Mouse (Mus musculus): ENCODE data around the gene Wsb2. TPM values are rescaled to one million over a fixed set of nuclear protein-coding genes. Genes with fewer than 3 reads are reported as not detected.

The Wsb2 gene
- 86.2 and 99.0 TPM in 2 replicates for polyA plus RNA-seq (2015; fragmentation: Nextera tagmentation; extraction: Ambion mirVana)

DNA sequence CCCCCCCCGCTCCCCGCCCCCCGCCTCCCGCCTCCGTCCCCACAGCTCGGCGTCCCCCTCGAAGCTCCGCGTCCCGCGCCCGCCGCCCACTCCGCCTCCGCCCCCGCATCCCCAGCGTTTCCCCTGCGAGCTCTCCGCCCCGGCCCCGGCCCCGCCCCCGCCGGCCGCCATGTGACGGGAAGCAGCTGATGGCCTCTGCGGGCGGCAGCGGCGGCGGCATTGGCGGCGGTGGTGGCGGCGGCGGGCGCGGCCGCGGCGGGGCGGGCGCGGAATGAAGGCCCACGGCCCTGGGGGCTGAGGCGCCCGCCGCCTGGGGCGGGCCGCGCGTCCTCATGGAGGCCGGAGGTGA lies at the start of gene Wsb2:
TSS of gene Wsb2 (plus strand) at position 176 of the 349 bp plus-strand sequence.
- Histone ChIP-seq H3K4me2 (peak within 1 kb of the TSS; percentile 87), H3K36me3 (ENCODE audit: poor library complexity, severe bottlenecking) (no peaks in the 10 kb centered on the region), H3K9me3 (replicated peaks) (no peaks in the 10 kb centered on the region), H3K27ac (peak within 1 kb of the TSS; percentile 88), H3K9ac (peak within 1 kb of the TSS; percentile 98), H3K27me3 (no peaks in the 10 kb centered on the region), H3K4me1 (peaks cover 58% of the 10 kb centered on the region), H3K4me3 (peak within 1 kb of the TSS; percentile 98)
- no CpG with 5 or more reads among the region's 54 CpGs for WGBS
- peak; percentile 77 for ATAC-seq

GRCm38 (mm10) chr5:117307699-117308098 lies 49.4 kb upstream of the Wsb2 start:
- ATAC-seq = no peak
- WGBS = 36% methylated on average over 11 of the region's 11 CpGs

GRCm38 (mm10) chr5:117313420-117313819 lies 43.7 kb upstream of the Wsb2 start:
- no peak for ATAC-seq
- H3K27ac ChIP-seq = no peak overlapping the region
- WGBS = 28% methylated on average over 14 of the region's 14 CpGs
- H3K9ac ChIP-seq = no peak overlapping the region
- H3K27me3 ChIP-seq = peaks cover 24% of the 10 kb centered on the region; the same call in 1 of the 2 replicates
- H3K4me2 ChIP-seq = peak overlapping the region; percentile 29
- H3K9me3 ChIP-seq (replicated peaks) = no peaks in the 10 kb centered on the region
- H3K4me3 ChIP-seq = no peak overlapping the region
- peaks cover 8% of the 10 kb centered on the region for H3K4me1 ChIP-seq
- H3K36me3 ChIP-seq (ENCODE audit: poor library complexity, severe bottlenecking) = no peaks in the 10 kb centered on the region

More at GRCm38 (mm10) chr5:117307699-117308098, 49.4 kb upstream of the Wsb2 start:
- no peak overlapping the region for H3K27ac ChIP-seq
- H3K4me2 ChIP-seq = no peak overlapping the region
- no peak overlapping the region for H3K9ac ChIP-seq
- H3K9me3 ChIP-seq (replicated peaks) = no peaks in the 10 kb centered on the region
- no peaks in the 10 kb centered on the region for H3K36me3 ChIP-seq (ENCODE audit: poor library complexity, severe bottlenecking)
- H3K4me3 ChIP-seq = no peak overlapping the region
- H3K27me3 ChIP-seq = no peaks in the 10 kb centered on the region
- H3K4me1 ChIP-seq = no peaks in the 10 kb centered on the region

GRCm38 (mm10) chr5:117313909-117314308 lies 43.2 kb upstream of the Wsb2 start:
- no peak for ATAC-seq
- H3K27ac ChIP-seq = no peak overlapping the region
- peaks cover 12% of the 10 kb centered on the region for H3K4me1 ChIP-seq
- WGBS = 46% methylated on average over 10 of the region's 10 CpGs
- H3K9me3 ChIP-seq (replicated peaks) = no peaks in the 10 kb centered on the region
- no peak overlapping the region for H3K9ac ChIP-seq
- H3K4me3 ChIP-seq = no peak overlapping the region
- no peaks in the 10 kb centered on the region for H3K36me3 ChIP-seq (ENCODE audit: poor library complexity, severe bottlenecking)
- H3K27me3 ChIP-seq = peaks cover 24% of the 10 kb centered on the region; the same call in 1 of the 2 replicates
- H3K4me2 ChIP-seq = peak overlapping the region; percentile 29

DNA sequence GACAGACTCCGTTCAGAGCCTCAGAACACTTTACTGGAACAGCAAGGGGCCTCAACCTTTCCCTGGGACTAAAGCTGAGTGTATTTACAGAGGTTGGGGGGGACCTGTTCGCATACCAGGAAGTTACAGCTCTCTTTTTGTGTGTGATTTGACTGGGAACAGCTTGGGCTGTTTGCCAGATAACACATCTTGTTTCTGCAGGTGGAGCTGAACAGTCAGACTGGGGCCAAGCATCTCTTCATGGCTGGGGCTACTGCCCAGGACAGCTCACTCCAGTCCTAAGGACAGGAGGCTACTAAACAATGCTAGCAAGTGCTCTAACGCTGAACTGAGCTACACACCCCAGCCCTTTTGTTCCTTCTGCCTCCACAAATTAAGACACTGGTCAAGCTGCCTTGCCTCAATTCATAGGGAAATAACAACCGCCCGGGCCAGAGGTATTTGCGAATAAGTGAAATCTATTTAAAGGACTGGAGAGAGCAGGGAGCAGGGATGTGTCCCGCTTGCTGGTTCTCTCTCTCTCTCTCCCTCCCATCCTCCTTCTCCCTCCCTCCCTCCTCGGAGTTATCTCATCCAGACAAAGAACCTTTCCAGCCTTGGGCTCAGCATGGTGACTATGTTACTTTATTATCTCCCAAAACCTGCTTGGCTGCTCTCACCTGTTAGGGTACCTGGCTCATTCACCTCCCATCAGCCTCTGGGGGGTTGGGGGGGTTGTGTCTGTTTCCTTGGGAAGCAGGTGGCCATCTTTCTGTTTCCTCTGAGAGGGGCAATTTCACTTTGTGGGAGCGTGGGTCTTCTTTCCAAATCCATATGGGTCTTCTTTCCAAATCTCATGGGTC lies 42.3 kb upstream of the Wsb2 start:
- Histone ChIP-seq H3K36me3 (ENCODE audit: poor library complexity, severe bottlenecking) (no peaks in the 10 kb centered on the region), H3K4me1 (peaks cover 17% of the 10 kb centered on the region), H3K9ac (no peak overlapping the region), H3K9me3 (replicated peaks) (no peaks in the 10 kb centered on the region), H3K4me2 (no peak overlapping the region), H3K27me3 (peaks cover 27% of the 10 kb centered on the region; the same call in 1 of the 2 replicates), H3K4me3 (no peak overlapping the region), H3K27ac (no peak overlapping the region)
- no peak for ATAC-seq
- 10% methylated on average over 9 of the region's 9 CpGs for WGBS

DNA sequence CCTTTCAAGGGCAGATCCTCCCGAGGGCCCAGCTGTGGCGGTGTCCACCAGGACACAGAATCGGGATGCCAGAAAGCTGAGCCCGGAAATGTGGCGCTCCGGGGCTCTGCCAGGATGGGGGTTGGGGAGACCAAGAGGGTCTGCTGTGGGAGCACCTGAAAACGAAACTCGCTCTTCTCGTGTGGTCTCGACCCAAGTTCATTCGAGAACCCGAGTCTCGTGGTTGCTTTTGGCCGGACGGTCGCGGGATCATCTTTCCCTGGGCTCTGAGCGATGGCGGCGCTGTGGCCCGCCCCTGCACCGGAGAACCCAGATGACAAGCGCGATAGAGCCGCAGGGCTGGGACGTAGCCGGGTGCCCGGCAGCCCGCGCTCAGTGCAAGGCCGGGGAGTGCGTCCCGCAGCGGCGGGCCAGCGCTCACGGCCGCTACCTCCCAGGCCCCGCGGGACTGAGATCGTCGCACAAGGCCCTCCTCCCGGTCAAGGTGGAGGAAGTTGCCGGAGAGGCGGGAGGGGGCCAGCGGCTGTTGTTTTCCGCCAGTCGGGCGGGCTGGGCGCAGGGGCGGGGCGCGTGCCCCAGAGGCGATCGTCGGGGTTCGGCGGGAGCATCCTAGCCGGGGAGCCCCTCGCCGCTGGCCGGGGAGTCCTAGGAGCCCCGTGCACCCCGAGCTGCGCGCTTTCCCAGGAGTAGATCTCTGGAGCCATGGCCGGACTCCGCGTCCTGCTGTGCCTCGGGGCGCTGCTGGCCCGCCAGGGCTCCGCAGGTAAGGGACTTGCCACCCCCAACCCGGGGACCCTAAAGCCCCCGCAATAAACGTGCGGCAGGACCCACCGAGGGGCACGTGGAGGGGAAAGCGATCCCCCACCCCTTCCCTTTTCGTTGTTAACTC lies 38.1 kb upstream of the Wsb2 start, which contains the start of gene Vsig10:
TSS of gene Vsig10 (plus strand) at position 343 of the 889 bp plus-strand sequence.
- peaks cover 19% of the 10 kb centered on the region for H3K4me1 ChIP-seq
- H3K9me3 ChIP-seq (replicated peaks) = 0 out of 2 replicates have a peak, but pooled peaks cover 3% of the 10 kb centered on the region
- no peaks in the 10 kb centered on the region for H3K36me3 ChIP-seq (ENCODE audit: poor library complexity, severe bottlenecking)
- peak within 1 kb of the TSS; percentile 71 for H3K9ac ChIP-seq
- H3K4me3 ChIP-seq = peak within 1 kb of the TSS; percentile 58
- peak within 1 kb of the TSS; percentile 88 for H3K4me2 ChIP-seq
- peaks cover 34% of the 10 kb centered on the region; the same call in 1 of the 2 replicates for H3K27me3 ChIP-seq
- WGBS = under 1% methylated on average over 81 of the region's 81 CpGs
- ATAC-seq = peak; percentile 81
- H3K27ac ChIP-seq = no peak within 1 kb of the TSS

GRCm38 (mm10) chr5:117323751-117324150 lies 33.4 kb upstream of the Wsb2 start:
- Histone ChIP-seq H3K4me1 (peaks cover 8% of the 10 kb centered on the region), H3K27me3 (peaks cover 15% of the 10 kb centered on the region; the same call in 1 of the 2 replicates), H3K9ac (no peak overlapping the region), H3K9me3 (replicated peaks) (0 out of 2 replicates have a peak, but pooled peaks cover 3% of the 10 kb centered on the region), H3K36me3 (ENCODE audit: poor library complexity, severe bottlenecking) (no peaks in the 10 kb centered on the region), H3K4me2 (no peak overlapping the region), H3K4me3 (no peak overlapping the region), H3K27ac (no peak overlapping the region)
- no peak for ATAC-seq
- 89% methylated on average over 9 of the region's 9 CpGs for WGBS

GRCm38 (mm10) chr5:117326408-117326807 lies 30.7 kb upstream of the Wsb2 start:
- Histone ChIP-seq H3K9ac (no peak overlapping the region), H3K4me2 (no peak overlapping the region), H3K27ac (no peak overlapping the region), H3K9me3 (replicated peaks) (0 out of 2 replicates have a peak, but pooled peaks cover 2% of the 10 kb centered on the region), H3K4me1 (no peaks in the 10 kb centered on the region), H3K4me3 (no peak overlapping the region), H3K27me3 (no peaks in the 10 kb centered on the region), H3K36me3 (ENCODE audit: poor library complexity, severe bottlenecking) (no peaks in the 10 kb centered on the region)
- no peak for ATAC-seq
- 79% methylated on average over 6 of the region's 6 CpGs for WGBS

- no peaks in the 10 kb centered on the region; the same call in 1 of the 2 replicates for H3K9me3 ChIP-seq (replicated peaks)
- no peaks in the 10 kb centered on the region for H3K27me3 ChIP-seq
- H3K36me3 ChIP-seq (ENCODE audit: poor library complexity, severe bottlenecking) = no peaks in the 10 kb centered on the region; the same call in 1 of the 2 replicates
- no peak overlapping the region for H3K4me3 ChIP-seq
- H3K4me2 ChIP-seq = no peak overlapping the region
- H3K4me1 ChIP-seq = no peaks in the 10 kb centered on the region
- ATAC-seq = no peak
- no peak overlapping the region for H3K27ac ChIP-seq
- H3K9ac ChIP-seq = no peak overlapping the region
- WGBS = 92% methylated on average over 7 of the region's 7 CpGs
These were observed 26.6 kb upstream of the Wsb2 start for GRCm38 (mm10) chr5:117330457-117330856.

DNA sequence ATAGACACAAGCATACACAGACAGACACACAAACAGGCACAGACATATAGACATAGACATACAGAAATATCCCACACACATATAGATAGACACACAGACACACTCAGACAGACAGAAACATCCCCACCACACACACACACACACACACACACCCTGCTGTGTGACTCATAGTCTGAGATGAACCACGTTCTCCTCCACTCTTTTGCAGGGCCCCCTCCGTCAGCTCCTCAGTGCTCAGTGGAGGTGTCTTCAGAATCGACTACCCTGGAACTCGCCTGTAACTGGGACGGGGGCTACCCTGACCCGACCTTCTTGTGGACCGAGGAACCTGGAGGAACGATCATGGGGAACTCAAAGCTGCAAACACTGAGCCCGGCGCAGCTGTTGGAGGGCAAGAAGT lies 19.1 kb upstream of the Wsb2 start:
- H3K9me3 ChIP-seq (replicated peaks) = no peaks in the 10 kb centered on the region; the same call in 1 of the 2 replicates
- no peaks in the 10 kb centered on the region for H3K27me3 ChIP-seq
- no peaks in the 10 kb centered on the region; the same call in 1 of the 2 replicates for H3K36me3 ChIP-seq (ENCODE audit: poor library complexity, severe bottlenecking)
- H3K4me3 ChIP-seq = no peak overlapping the region
- H3K4me1 ChIP-seq = no peaks in the 10 kb centered on the region
- no peak for ATAC-seq
- H3K27ac ChIP-seq = no peak overlapping the region
- H3K4me2 ChIP-seq = no peak overlapping the region
- WGBS = 94% methylated on average over 10 of the region's 10 CpGs
- no peak overlapping the region for H3K9ac ChIP-seq

GRCm38 (mm10) chr5:117338503-117338902 lies 18.6 kb upstream of the Wsb2 start:
- no peaks in the 10 kb centered on the region; the same call in 1 of the 2 replicates for H3K9me3 ChIP-seq (replicated peaks)
- no peaks in the 10 kb centered on the region for H3K27me3 ChIP-seq
- H3K9ac ChIP-seq = no peak overlapping the region
- H3K4me3 ChIP-seq = no peak overlapping the region
- no peak overlapping the region for H3K27ac ChIP-seq
- no peaks in the 10 kb centered on the region; the same call in 1 of the 2 replicates for H3K36me3 ChIP-seq (ENCODE audit: poor library complexity, severe bottlenecking)
- H3K4me1 ChIP-seq = no peaks in the 10 kb centered on the region
- no peak overlapping the region for H3K4me2 ChIP-seq
- WGBS = 81% methylated on average over 8 of the region's 8 CpGs
- ATAC-seq = no peak
